Mouse (Mus musculus) WW6 (cell line): ENCODE data around the gene Fgf11.

Source experiments
- DNase-seq: peaks from one replicate; pipeline ENCODE4 v3.0.0-alpha.2; 2013; ENCODE audit warnings: low read depth, low spot score

Fgf11 gene

GRCm38 (mm10) chr11:69801379-69801977 is at the start of gene Fgf11:
TSS of gene Fgf11 (minus strand) at chr11:69801857.
- DNase-seq = no peak

- DNase-seq = no peak
Measured at GRCm38 (mm10) chr11:69850754-69851153, 49.1 kb upstream of the Fgf11 start.

GRCm38 (mm10) chr11:69849884-69850283 is 48.2 kb upstream of the Fgf11 start:
- no peak for DNase-seq

GRCm38 (mm10) chr11:69849128-69849527 is 47.5 kb upstream of the Fgf11 start:
- DNase-seq = no peak

- DNase-seq = no peak
Measured at GRCm38 (mm10) chr11:69848021-69848420, 46.4 kb upstream of the Fgf11 start.

GRCm38 (mm10) chr11:69846738-69847688 is 45.4 kb upstream of the Fgf11 start:
- DNase-seq = no peak

- peak; percentile 85 for DNase-seq
Measured at GRCm38 (mm10) chr11:69846198-69846680, 44.6 kb upstream of the Fgf11 start, which contains the start of gene Plscr3. TSS of gene Plscr3 (plus strand) at chr11:69846376.

- DNase-seq = no peak
Measured at GRCm38 (mm10) chr11:69838714-69839104, 37.1 kb upstream of the Fgf11 start.

GRCm38 (mm10) chr11:69837952-69838713 is 36.5 kb upstream of the Fgf11 start, which contains the start of gene Tmem256:
TSS of gene Tmem256 (plus strand) at chr11:69838514.
- DNase-seq = peak; percentile 100

- no peak for DNase-seq
Measured at GRCm38 (mm10) chr11:69837604-69837951, 35.9 kb upstream of the Fgf11 start, which contains the start of gene Nlgn2. TSS of gene Nlgn2 (minus strand) at chr11:69837784.

GRCm38 (mm10) chr11:69836703-69837576 is 35.3 kb upstream of the Fgf11 start:
- DNase-seq = no peak

- DNase-seq = no peak
Measured at GRCm38 (mm10) chr11:69835966-69836335, 34.3 kb upstream of the Fgf11 start.

GRCm38 (mm10) chr11:69835326-69835965 is 33.8 kb upstream of the Fgf11 start:
- no peak for DNase-seq

GRCm38 (mm10) chr11:69834001-69834549 is 32.4 kb upstream of the Fgf11 start:
- DNase-seq = no peak

- DNase-seq = no peak
Measured at GRCm38 (mm10) chr11:69833554-69833953, 31.9 kb upstream of the Fgf11 start.

- DNase-seq = no peak
Measured at GRCm38 (mm10) chr11:69828832-69829231, 27.2 kb upstream of the Fgf11 start.

GRCm38 (mm10) chr11:69823456-69823855 is 21.8 kb upstream of the Fgf11 start:
- no peak for DNase-seq

GRCm38 (mm10) chr11:69822080-69822479 is 20.4 kb upstream of the Fgf11 start, which contains the start of gene Spem1:
TSS of gene Spem1 (minus strand) at chr11:69822180.
- DNase-seq = no peak

GRCm38 (mm10) chr11:69818871-69819270 is 17.2 kb upstream of the Fgf11 start:
- no peak for DNase-seq

GRCm38 (mm10) chr11:69818365-69818764 is 16.7 kb upstream of the Fgf11 start, which contains the start of gene Spem2:
TSS of gene Spem2 (minus strand) at chr11:69818465.
- DNase-seq = no peak
